Mouse (Mus musculus) right cerebral cortex, postnatal 36 days (tissue): ENCODE data around the gene Olfr1410.

Experiments
- DNase-seq, 2 experiments: peaks; one replicate each; pipeline ENCODE4 v3.0.0; 2022; ENCODE audit warnings: low spot score in 2 of 2, mixed read lengths in 1 of 2

Olfr1410 gene

GRCm38 (mm10) chr1:92640393-92640792 is 34.8 kb downstream of the Olfr1410 start:
- no peak for DNase-seq

GRCm38 (mm10) chr1:92641514-92642272 is 36.1 kb downstream of the Olfr1410 start, which contains the start of gene Cops9:
Gene Cops9, minus strand, starts transcription at chr1:92641985.
- peak; percentile 87 to 88 for DNase-seq

DNA sequence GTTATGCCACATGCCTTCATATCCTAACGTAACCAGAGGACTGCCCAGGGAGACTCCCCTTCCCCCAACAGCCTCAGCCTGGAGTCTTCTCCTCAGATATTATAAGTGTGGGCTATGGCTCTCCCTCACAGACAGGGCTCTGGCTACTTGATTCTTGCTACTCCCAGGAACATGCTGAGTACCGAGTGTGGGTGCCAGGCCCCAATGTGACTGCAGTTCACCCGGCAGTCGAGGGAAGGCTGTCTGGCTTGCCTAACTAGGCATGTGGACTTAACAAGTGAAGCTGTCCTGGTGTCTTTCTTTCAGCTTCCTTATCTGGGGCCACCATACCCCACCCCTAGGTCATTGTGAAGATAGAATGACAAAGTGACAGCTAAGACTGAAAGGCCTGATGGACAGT is 38.1 kb downstream of the Olfr1410 start:
- DNase-seq: no peak

GRCm38 (mm10) chr1:92644916-92645315 is 39.3 kb downstream of the Olfr1410 start:
- DNase-seq: no peak

- DNase-seq: no peak
Observed at GRCm38 (mm10) chr1:92646111-92646510, 40.5 kb downstream of the Olfr1410 start.

- DNase-seq: no peak
Observed at GRCm38 (mm10) chr1:92646601-92647000, 41.0 kb downstream of the Olfr1410 start.

DNA sequence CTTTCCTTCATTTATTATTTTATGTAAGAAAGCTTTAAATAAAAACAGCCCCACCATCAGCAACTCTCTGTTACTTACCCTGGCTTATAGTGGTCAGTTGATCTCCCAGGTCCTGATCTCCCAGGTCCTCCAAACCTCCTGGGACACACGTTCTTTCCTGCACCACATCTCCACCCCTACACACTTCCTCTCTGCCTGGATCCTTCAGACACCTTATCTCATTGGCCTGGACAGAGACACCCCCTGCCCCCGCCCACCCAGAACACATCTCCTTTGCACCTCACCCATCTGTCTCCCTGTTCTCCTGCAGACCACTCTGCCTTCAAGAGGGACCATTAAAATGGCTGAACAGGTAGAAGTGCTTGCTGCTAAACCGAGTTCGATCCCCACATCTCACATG is 41.4 kb downstream of the Olfr1410 start:
- DNase-seq: no peak

DNA sequence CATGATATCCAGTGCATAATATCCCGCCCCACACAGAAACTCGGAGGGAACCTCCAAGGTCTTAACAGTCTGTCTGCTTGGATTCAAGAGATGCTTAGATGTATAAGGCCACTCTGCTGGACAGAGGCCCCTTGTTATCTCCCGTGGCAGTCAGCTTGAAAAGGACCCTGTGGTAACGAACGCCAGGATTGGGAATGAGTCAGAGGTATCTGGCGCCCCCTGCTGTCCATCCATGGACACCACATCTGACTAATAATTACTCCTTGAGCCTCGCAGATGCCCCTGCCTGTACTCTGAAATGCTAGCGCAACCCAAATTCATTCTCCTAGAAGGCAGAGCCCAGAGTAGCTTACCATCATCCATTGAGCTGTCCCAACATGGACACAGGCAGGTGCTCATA is 42.2 kb downstream of the Olfr1410 start:
- no peak for DNase-seq

DNA sequence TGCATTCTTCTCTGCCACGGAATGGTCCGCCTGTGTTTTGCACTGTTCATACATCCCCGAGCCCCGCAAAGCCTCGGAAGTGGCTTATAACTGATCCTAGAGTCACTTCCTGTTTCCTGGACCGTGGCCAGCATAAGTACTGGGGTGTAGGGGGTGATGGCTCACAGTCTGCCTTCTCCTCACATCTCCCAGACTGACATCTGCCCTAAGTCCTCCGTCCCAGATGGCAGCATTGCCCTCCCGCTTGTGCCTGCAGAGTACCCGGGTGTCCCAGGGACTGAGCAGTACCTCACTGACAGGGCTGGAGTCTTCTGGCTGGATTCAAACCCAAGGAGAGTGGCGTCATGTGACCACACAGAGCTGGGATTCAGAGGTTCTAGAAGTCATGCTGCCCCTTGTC is 42.6 kb downstream of the Olfr1410 start:
- DNase-seq: no peak

- peak; percentile 41 to 52 for DNase-seq
Observed at GRCm38 (mm10) chr1:92648673-92649072, 43.1 kb downstream of the Olfr1410 start, which contains the start of gene Otos. Gene Otos, minus strand, starts transcription at chr1:92648841.

DNA sequence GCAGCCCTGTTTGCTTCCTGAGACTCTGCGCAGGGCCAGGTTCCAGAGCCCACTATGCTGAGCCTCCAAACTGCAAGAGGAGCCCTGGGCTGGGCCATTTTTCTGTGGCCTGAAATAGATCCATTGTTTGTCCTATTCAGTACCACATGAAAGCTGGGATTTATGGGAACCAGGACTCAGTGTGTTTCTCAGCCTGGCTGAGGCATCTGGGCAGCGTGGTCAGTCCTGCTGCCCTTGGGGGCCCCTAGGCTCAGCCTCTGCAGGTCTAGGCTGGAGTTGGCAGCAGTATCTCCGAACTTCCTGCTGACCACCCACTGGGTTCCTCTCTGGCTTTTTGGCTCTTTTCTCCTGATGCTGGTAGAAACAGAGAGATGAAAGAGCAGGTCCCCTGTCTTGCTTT is 45.9 kb downstream of the Olfr1410 start:
- no peak for DNase-seq

DNA sequence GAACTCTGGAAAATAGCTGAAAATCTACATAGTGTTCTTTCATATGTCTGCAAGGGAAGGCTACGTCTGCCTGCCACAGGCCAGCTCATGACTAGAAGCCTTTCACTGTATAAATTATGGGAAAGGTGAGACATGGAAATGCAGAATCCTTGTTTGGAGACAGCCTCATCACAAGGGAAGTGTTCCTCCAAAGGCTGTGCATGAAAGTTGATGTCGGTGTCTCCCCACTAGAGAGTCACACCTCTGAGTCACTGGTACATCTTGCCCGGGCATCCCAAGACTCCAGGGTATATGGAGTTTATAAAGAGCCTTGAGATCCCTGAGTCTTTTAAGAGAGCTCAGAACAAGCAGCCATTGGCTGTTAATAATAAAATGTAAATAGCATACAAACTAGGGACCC is 47.6 kb downstream of the Olfr1410 start:
- DNase-seq: no peak

- no peak for DNase-seq
Observed at GRCm38 (mm10) chr1:92654676-92655075, 49.1 kb downstream of the Olfr1410 start.

- no peak for DNase-seq
Observed at GRCm38 (mm10) chr1:92657025-92657820, 51.6 kb downstream of the Olfr1410 start.

GRCm38 (mm10) chr1:92659392-92659791 is 53.8 kb downstream of the Olfr1410 start:
- no peak for DNase-seq
